Mouse (Mus musculus): ENCODE measurements around the gene Nav2.

Gene Nav2

DNA sequence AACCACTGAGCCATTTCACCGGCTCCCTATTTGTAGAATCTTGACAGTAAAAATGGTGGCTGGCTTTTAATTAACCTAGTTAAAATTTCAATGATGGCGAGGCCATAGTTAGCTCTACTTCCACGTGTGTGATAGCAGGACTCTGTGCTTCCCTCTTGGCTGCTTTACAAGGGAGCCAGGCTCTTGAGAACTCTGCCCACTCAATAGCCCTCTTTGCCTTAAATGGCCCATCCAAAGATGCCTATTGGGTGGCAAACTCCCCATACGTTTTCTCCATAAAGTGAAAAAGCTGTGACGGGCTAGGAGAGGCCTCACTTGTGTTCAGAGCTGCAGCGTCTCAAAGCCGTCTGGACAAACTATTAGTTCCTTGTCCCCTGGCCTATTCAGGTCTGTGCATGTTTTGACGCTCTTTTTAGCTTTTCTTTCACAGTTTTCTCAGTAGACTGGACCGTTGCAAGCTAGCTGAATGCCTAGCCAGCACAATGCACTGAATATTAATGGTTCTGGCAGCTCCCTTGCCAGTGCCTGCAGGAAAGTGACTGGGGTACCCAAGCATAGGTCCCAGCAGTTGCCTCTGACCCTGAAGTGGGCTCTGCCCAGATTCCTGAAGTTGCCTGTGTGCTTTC is 453.1 kb downstream of the Nav2 start:
- no peak for DNase-seq (ENCODE audit: low spot score)

DNA sequence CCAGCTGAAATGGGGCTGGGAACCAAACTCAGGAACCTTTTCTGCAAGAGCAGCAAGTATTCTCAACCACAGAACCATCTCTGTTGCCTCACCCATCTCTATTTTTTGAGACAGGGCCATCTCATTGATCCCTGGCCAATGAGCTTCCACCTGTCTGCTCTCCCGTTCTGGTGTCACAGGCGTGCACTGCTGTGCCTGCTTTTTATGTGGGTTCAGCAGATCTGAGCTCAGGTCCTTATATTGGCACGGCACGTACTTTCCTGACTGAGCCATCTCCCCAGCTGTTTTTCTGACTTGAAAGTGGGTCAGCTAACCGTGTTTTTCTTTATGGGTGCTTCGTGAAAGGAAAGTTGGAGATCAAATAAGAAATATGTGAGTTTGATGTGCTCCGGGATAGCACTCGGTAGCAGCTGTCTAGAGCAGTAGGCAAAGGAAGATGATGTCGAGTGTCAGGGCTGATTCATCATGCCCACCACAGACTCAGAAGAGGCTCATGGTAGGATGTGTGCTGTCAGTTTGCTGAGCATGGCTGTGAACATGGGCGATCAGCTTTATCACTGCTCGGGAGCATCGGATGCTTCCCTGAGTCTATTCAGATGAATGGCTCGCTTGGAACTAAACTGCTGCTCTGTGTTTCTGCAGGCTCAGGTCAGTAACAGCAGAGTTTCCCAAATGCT is 456.1 kb downstream of the Nav2 start:
- no peak for DNase-seq (ENCODE audit: low spot score)

DNA sequence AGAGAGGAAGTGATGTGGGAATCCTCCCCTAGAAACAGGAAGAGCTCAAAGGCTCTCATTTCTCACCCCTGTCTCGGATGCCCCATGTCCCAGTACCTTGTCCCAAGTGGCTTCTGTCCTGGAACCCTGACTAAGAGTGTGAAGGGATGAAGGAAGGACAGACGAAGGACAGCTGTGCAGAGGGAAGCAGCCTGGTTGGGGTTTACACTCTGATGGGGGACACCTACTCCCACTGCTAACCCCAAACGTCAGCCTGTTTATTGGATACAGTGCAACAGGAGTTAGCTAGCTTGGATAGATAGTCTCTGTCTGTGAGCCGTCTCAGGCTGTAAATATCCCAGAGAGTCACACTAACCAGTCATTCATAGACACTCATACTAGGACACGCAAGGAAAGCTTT is 460.1 kb downstream of the Nav2 start:
- DNase-seq (ENCODE audit: low spot score): no peak

DNA sequence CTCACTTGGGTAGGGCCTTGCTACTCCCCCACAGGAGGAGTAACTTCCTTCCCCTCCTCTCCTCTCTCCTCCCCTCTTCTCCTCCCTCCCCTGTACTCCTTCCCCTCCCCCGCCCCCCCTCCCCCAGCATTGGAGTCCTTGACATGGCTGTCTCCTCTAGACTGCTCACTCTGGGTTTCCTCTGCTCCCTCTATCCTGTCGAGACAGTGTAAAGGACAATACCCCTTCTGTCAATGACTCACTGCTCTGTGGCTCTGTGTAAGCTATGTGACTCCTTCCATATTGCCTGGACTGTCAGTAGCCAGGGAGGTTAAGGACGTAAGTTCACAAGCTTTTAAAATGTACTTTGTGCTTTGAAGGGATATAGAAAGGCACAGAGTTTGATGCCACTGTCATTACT is 460.5 kb downstream of the Nav2 start:
- DNase-seq (ENCODE audit: low spot score): no peak

DNA sequence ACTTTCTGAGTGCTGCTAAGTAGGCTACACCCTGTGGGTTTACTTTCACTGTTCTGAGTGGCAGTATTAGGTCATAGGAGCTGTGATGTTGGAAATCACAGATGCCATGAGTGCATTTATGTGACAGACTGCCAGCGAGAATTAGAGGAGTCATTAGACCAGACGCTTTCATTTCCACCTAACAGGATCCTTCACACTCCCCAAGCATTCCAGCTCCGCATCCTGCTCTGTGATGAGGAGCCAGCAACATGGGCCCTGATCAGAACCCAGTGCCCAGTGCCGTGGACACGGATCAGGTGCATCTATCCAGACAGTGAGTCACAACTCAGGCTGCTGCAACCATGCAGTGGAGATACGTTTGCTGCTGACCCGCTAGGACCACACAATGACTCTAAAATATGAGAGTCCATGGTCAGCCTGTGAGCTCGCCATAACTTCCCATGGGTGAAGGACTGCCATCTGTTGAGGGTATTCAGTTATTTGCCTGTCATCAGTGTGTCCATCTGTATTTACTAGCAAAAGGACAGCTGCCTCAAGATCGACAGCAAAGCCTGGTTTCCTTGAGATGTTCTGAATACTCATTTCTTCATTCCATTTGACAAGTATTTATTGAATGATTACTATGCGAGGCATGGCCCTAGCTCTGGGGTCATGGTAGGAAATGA is 461.4 kb downstream of the Nav2 start:
- DNase-seq (ENCODE audit: low spot score): no peak

DNA sequence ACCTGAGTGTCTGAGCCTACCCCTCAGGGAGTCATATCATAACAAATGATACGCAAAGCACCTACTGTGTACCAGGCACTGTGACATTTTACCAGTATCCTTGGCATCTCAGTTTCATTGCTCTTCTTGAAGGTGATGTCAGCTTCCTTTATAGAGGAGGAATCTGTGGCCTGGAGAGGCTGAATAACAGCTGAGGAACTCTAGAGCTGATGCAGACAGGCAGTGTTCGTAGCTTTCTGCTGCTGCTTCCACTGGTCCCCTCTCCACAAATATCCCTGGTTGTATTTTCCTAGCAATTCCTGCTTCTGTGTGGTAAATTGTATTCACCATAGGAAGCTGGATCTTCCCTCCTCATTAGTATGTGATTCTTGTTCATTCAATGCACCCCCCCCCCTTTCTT is 462.8 kb downstream of the Nav2 start:
- no peak for DNase-seq (ENCODE audit: low spot score)

DNA sequence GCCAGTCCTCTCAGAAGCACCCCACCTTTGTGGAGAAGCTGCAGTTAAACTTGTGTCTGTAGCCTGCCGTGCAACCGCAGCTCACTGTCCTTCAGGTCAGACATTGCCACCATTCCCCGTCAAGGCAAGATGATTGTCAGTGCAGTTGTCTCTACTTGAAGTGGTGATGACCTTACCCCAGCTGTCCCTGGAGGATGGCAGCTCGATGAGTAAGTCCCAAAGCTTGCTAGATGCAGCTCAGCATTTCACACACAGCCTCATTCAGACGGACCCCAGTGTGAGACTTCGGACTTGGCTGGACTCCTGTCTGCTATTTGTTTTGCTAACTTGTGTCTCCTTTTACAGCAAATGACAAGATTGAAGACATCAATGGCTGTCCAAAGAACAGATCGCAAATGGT is 463.5 kb downstream of the Nav2 start:
- no peak for DNase-seq (ENCODE audit: low spot score)

DNA sequence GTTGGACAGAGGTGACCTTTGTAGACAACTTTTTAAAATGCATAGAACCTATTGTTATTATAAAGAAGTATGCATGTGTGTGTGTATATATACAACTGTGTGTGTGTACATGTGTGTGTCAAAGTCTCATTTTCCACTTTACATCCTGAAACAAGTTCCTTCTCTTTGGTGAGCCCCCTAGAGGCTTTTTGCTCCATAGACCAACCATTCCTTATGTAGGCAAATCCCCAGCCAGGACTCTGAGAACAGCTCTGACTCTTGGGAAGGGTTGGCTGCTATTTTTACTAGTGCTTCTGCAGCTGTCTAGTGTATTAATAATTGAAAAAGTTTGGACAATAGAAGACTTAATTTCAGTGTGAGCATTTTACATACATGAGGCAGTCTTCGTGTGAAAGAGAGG is 464.7 kb downstream of the Nav2 start:
- DNase-seq (ENCODE audit: low spot score): peak; percentile 27

DNA sequence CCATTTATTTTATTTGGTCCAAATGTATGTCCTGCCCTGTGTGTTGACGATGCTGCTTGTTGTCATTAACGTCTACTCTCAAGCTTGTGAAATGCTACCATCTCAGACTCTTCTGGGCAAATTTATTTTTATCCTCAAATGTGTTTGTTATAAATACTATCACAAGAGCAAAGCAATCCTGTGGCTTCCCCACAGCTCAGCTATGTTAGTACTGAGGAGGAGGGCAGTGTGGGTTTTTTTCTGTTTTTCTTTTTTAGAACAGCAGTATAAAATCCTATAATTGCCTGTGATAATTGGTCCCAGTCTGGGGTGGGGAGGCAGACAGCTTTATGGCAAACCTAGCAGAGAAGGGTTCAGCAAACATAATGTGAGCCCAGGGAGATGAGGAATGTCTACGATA is 465.1 kb downstream of the Nav2 start:
- no peak for DNase-seq (ENCODE audit: low spot score)

DNA sequence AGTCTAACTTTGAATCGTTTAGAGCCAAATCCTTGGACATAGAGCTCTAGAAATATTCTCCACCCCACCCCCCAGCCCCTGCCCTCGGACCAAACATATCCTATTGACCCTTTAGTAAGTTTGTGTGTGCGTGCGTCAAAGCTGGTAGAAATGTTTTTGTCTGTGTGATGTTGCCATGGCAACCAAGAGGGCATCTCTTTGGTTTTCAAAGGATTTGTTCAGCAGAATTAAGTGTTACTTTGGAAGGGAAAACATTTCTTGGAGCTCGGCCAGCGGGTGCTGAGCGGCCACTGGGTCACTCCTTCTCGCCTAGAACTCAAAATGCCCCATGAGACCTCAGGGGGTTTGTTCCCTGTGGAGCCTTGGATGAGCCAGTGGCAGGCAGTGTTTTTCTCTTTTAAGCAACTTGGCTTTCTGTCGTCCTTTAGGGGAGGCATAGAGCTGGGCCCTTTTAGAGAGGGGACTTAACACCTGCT is 467.0 kb downstream of the Nav2 start:
- peak; percentile 80 for DNase-seq (ENCODE audit: low spot score)

DNA sequence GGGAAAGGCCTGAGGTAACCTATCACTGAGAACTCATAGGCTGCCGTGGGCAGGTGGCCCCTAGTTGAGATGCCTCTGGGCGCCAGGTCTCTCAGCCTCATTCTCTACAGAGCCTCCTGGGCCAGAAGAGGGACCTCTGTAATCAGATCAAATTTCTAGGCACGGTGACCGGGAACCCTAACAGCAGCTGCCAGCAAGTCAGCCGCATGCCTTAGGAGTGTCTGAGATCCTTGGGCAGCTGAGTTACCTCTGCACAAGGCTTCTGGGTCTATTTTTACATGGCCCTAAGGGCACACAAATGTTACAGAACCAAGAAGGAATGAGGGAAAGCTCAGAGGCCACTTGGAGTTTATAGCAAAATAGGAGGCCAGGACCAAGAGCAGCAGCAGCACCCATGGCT is 470.1 kb downstream of the Nav2 start:
- DNase-seq (ENCODE audit: low spot score): no peak

DNA sequence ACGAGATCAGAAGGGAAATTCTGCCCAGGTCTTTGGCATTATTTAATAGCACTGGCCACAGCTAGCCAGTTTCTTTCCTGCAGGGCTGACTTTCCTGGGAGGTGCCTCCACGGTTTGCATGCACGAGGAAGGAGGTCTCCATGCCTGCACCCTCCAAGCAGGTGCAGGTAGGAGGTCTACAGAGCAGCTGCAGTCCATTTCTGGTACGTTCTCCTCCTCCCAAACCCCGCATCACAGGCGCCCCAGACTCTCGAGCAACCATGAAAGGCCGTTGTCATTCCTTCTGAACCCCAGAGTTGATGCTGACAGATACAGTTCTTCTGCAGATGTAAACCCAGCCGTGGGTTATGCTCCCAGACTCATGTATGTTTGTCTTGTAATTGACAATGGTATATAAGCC is 472.4 kb downstream of the Nav2 start:
- DNase-seq (ENCODE audit: low spot score): no peak

DNA sequence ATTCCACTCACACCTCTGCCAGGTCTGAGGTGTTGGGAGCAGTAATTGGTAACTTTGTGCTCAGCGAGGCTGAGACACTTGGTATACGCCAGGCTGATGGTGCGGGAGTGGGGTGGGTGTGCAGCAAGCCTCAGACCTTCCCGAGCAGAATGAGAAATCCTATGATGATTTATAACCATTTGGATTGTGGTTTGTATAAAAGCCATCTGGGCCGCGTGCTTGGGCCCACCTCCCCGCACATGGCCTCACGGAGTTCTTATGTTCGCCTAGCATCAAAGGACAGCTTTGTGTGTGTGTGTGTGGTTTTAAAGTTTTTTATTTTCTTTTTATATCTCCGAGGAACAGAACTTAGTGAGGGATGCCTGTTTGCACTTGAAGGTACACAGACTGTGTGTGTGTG is 474.4 kb downstream of the Nav2 start:
- no peak for DNase-seq (ENCODE audit: low spot score)

DNA sequence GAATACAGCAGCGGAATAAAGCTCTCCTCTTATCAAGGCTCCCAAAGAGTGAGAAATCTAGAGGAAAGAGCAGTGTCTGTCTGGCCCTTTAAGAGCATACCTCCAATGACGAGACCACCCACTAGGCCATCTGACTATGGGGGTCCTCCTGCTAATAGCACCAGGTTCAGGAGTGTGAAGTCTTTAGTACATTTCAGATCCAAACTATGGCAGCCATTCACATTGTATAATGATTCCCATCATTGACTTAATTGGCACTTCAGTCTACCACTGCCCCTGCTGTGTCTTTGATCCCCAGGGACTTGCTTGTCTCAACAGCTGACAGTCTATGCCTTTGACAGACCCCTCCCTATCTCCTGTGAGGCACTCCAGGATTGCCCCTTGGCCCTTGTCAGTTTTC is 479.6 kb downstream of the Nav2 start:
- DNase-seq (ENCODE audit: low spot score): peak; percentile 12

DNA sequence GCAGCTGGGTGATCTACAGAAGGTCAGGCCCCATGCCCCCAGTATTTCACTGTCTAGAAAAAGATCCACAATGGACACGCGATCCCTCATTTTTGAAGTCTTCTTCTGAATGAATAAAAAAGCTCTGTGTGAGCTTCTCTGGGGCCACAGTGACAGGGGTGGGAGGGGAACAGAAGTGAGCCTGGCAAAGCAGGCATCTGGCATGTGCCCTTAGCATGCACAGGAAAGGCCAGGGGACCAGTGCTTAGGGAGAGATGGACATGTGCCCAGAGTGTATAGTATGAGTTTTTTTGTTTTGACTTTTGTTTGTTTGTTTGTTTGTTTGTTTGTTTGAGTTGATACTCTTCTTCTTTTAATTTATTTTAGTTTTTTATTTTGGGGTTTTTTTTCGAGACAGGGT is 481.8 kb downstream of the Nav2 start:
- no peak for DNase-seq (ENCODE audit: low spot score)

DNA sequence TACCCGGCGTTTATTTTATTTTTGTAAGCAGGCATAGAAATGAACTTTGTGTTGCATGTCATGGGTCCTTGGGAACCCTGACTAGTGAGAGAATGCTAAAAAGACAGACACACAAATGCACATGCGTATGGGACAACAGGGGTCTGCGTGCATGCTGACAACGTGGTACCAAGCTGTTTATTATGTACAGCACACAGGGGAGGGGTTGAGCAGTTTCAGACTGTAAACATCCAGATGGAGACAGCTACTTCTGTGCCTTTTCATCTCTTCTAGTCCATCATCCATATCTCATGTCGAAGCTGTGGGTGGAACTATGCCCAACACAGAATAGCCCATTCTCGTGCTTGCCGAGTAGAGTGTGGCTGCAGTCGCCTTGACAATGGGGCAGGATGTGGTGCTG is 482.3 kb downstream of the Nav2 start:
- DNase-seq (ENCODE audit: low spot score): no peak

DNA sequence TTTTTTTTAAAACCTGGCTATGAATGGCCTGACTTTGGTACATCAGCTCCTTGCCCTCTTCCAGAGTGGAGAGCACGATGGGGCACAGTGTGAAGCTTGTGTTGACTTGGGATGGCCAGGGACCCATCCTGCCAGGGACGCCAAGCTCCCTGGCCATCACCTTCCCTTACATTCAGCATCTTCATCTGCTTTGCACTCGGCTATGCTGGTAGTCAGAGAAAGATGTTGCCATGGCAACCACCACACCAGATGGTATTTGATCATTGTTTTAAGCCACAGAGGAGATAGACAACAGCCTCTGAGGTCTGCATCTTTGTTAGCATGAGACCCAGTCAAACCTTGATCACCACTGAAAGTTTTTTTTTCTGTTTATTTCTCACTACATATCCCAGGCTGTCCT is 483.7 kb downstream of the Nav2 start:
- DNase-seq (ENCODE audit: low spot score): peak; percentile 50

DNA sequence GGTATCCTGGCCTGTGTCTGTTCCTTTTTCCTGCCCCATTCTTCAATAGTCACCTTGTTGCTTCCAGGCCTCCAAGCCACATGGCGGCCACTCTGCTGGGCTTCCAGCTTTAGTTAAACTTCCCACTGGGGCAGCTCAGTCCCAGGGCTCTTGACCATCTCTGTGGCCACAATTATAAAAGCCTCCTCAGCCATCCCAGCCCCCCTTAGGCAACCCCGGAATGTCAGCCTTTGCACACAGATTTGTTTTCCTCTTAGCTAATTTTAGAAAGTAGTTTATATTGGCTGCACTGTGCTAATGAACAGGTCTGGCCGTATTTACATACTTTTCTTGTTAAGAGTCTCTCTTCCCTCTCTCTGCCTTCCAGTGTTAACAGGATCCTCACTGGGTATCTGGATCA is 484.3 kb downstream of the Nav2 start:
- no peak for DNase-seq (ENCODE audit: low spot score)

DNA sequence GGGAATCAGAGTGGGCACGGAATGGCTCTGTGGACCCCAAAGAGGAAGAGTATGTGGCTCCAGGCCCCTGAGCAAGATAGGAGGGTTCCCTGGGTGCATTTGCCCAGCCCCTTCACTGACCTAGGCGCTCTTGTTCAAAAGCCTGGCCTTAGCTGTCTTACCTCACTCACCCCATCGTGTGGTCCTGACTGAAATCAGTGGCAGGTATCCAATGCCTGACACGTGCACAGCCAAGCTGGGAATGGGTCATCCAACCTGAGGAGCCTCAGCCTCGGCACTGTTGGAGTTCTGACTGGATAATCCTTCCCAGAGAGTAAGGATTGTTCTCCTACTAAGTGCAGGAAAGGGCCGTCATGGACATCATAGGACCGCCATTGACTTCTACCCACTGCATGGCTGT is 485.3 kb downstream of the Nav2 start:
- no peak for DNase-seq (ENCODE audit: low spot score)

DNA sequence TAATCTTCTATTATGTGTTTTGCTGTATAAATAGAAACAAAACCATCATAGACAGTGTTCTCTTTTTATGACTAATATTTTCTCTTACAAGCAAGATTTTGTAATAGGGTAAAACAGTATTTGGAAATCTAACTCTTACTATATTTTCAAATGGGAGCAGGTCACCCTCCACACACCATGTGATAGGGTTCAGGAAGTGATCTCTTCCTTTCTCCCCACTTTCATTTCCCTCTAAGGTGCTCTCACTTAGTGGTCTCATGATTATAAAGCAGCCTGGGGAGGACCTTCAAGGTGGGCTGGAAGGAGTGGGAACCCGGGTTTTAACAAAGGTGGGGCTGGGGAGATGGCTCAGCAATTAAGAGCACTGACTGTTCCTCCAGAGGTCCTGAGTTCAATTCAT is 487.7 kb downstream of the Nav2 start:
- DNase-seq (ENCODE audit: low spot score): no peak

DNA sequence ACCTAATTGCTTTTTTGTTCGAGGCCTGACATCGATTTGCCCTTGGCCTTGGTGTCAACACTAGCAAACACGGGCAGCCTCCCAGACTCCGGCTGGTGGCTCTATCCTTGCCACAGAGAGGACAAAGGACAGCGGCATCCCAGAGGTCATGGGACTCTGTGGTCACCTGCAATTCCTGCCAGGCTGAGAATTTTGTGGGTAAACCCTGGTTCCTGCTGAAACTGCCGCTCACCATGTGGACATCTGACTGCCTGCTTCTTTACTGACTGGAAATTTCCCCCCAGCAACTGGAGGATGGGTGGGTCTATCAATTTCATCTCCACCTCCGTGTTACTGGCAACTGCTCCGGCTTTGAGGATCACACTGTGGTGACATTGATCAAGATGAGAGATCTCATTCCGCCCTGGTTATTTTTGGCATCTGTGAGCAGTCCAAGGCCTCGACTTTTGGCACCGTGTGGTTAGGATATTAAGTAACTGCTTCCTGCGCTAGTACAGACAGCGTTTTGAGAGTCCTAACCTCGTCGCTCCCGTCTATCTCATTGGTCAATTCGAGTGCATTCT is 489.0 kb downstream of the Nav2 start:
- peak; percentile 17 for DNase-seq (ENCODE audit: low spot score)

DNA sequence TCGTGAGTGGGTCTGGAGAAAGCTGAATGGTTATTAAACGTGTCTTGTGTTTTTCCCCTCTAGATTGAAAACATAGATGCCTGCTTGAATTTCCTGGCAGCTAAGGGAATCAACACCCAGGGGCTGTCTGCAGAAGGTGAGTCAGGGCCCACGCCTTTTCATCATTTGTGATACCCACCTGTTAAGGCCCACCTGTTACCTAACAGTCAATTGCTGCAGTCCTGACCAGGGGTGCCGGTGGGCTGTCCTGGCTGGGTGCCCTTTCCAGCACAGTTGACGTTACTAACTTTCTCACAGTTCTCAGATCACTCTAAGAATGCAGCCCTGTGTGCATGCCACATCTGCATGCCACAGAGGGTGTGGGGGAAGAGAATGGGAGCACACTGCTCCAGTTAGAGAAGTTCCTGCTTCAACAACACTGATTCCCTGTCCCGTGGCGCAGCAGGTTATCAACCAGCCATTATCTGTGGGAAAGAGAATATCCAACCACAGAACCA is 489.6 kb downstream of the Nav2 start:
- no peak for DNase-seq (ENCODE audit: low spot score)

DNA sequence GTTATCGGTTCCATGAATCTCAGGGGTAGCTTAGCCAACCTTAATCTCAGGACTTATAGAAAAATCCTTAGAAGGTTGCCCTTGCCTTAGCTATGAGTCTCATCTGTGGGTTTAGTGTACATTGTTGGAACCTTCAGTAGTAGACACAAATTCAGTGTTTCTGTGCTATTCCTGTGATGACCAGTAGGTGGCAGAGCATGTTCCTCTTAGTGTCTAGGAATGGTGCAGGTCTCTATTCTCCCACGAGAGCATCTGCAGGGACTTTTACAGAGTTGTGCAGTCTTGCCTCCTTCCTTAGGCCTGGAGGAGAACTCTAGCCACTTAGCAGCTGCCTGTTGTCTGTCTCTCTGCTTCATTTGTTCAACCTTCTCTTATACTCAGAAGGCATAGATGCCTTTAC is 490.8 kb downstream of the Nav2 start:
- peak; percentile 90 for DNase-seq (ENCODE audit: low spot score)

All from embryo, embryonic 10.5 days (tissue).